Mouse (Mus musculus) gastrocnemius, postnatal 14 days (tissue): Measurements from ENCODE around the gene Zfp882. TPM values are rescaled to one million over a fixed set of nuclear protein-coding genes. Genes with fewer than 3 reads are reported as not detected.
A peak's percentile ranks its signal among the peaks of the same experiment; 100 is the strongest.
"Not testable (repeated sequence)": the region's sequence is repeated elsewhere in the genome, so short reads cannot be mapped to it uniquely, and the experiment has no call there.

Source experiments
- DNase-seq: peaks from one replicate; pipeline ENCODE4 v3.0.0; 2021; ENCODE audit warnings: mixed read lengths
- intact Hi-C: fragments of 180-260 bp; cut with DNase I; formaldehyde crosslinking; loops from one replicate; pipeline ENCODE4 v1.15.1; 2025; ENCODE audit warnings: low total_unique reads
- long read RNA-seq, 2 experiments: library from polyadenylated mRNA; stranded (forward); transcript quantifications; one replicate each; pipeline ENCODE4 v2.0.0; 2021
- total RNA-seq, 2 experiments: library from RNA; stranded (reverse); gene quantifications; 2 replicates each; pipeline ENCODE4 v1.2.3; 2021

Gene Zfp882
- 1 to 10 TPM; 1.5 to 2.5 TPM for total RNA-seq
- long read RNA-seq, experiment 1, partial matches to known transcripts: 0 of 1 reads
- long read RNA-seq, experiment 1, other reads (novel, unspliced or antisense): 1 of 1 reads
- long read RNA-seq, experiment 2, partial matches to known transcripts: 0 of 1 reads
- long read RNA-seq, experiment 2, other reads (novel, unspliced or antisense): 0 of 1 reads

- intact Hi-C loops: no loop called here
- DNase-seq: peak; percentile 84
These were observed at the start of gene Zfp882, which contains the start of gene Zfp617 for GRCm38 (mm10) chr8:71908309-71909261. Zfp882 (plus strand) TSS chr8:71908608. Zfp617 (plus strand) TSS chr8:71908635.

DNA sequence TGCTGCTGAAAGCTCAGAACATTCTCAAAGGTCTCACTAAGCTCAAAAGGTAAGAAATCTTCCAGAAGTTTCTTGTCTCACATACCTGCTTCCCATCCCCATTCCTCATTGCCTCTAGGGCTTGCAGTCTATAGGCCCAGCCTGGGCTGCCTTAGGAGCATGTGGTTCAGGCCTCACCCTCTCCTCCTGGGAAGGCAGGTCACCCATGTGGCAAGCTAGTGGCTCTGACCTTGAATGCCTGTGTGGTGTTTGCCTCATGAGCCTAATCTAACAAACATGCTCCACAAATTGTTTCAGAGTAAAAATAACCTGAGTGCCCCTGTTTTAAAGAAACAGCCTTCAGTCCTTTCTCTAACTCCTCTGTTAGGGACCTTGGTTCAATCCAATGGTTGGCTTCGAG lies 46.9 kb upstream of the Zfp882 start:
- DNase-seq, intact Hi-C loops: not testable (repeated sequence)

DNA sequence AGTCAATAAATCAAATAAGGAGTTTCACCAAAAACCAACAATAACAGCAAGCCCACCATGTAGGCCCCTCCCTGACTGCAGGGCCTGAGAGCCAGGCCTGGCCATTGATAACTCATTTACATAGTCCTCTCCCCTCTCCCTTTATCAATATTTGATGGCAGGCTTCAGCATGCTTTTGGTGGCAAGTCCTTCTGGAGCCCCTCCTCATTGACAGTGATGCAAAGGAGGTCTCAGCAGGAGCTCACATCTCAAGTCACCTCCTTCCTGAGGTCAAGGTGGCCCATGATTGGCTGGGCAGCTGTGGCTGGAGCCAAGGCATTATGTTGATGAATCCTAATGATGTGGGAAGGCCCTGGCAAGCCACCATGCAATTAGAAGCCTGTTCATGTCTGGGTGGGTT lies 46.4 kb upstream of the Zfp882 start:
- DNase-seq, intact Hi-C loops: not testable (repeated sequence)

GRCm38 (mm10) chr8:71881618-71882274 lies 26.7 kb upstream of the Zfp882 start, which contains the start of gene Zfp709:
Zfp709 (plus strand) TSS chr8:71882019.
- intact Hi-C loops: no loop called here
- DNase-seq: peak; percentile 65

- intact Hi-C loops, DNase-seq: not testable (repeated sequence)
These were observed 7.7 kb upstream of the Zfp882 start for GRCm38 (mm10) chr8:71900666-71901065.

DNA sequence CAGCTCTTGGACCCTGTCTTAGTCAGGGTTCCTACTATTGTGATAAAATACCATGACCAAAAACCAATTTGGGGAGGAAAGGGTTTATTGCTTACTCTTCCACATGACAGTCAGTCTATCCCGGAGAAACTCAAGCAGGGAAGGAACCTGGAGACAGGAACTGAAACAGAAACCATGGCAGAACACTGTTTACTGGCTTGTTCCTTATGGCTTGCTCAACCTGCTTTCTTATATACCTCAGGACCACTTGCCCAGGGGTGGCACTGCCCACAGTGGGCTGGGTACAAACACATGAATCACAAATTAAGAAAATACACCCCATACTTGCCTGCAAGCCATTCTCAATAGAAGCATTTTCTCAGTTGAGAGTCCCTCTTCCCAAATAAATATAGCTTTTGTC lies 5.3 kb upstream of the Zfp882 start:
- intact Hi-C loops, DNase-seq: not testable (repeated sequence)

DNA sequence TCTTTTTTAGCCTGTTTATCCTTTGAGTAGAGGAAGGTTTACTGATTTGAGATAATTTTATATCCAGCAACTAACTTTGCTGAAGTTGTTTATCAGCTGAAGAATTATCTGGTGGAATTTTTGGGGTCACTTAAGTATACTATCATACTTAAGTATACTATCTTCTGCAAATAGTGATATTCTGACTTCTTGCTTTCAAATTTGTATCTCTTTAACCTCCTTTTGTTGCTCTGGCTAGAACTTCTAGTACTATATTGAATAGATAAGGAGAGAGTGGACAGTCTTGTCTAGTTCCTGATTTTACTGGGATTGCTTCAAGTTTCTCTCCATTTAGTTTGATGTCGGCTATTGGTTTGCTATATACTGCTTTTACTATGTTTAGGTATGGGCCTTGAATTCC lies 1.6 kb upstream of the Zfp882 start:
- intact Hi-C loops: no loop called here
- DNase-seq: no peak

GRCm38 (mm10) chr8:71907798-71908257 lies 580 bp upstream of the Zfp882 start:
- intact Hi-C loops: no loop called here
- DNase-seq: no peak

- intact Hi-C loops: no loop called here
- DNase-seq: no peak
These were observed 3.9 kb downstream of the Zfp882 start for GRCm38 (mm10) chr8:71912286-71912685.

GRCm38 (mm10) chr8:71922567-71923401 lies 14.4 kb downstream of the Zfp882 start:
- intact Hi-C loops: no loop called here

GRCm38 (mm10) chr8:71925791-71926190 lies 17.4 kb downstream of the Zfp882 start:
- intact Hi-C loops: no loop called here
- DNase-seq: no peak

More at GRCm38 (mm10) chr8:71922567-71923401, 14.4 kb downstream of the Zfp882 start:
- DNase-seq: peak; percentile 94

- intact Hi-C loops: no loop called here
These were observed 18.1 kb downstream of the Zfp882 start for GRCm38 (mm10) chr8:71926551-71926950.

DNA sequence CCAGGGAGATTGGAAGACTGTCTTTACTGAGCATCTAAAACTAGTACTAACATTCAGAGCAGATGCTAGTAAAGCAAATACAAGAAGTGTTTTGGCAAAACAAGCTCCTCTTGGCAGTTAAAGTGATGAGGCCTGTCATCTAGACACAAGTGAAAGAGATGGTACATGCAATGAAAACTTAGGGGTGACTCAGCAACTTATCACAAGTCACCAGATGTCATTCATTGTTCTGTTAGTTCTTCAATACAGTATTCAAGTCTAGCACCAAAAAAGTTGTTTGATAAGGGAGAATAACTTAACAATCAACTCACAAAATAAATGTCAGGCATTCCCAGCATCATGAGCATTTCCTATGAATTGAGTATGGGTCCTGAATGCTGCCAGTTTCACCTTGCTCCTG lies 19.4 kb downstream of the Zfp882 start:
- DNase-seq: no peak
- intact Hi-C loops: no loop called here

More at GRCm38 (mm10) chr8:71926551-71926950, 18.1 kb downstream of the Zfp882 start:
- DNase-seq: no peak

DNA sequence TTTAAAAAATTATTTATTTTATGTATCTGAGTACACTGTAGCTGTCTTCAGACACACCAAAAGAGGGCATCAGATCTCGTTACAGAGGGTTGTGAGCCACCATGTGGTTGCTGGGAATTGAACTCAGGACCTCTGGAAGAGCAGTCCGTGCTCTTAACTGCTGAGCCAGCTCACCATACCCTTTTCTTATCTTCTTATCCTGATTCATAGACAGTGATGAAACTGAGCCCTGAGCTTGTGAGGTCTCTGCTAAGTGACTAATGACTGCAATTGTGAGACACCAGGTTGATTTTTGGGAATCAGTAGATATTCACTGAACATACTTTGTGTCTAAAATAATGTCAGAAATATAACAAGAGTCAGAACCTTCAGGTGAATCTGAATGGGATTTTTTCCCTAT lies 29.6 kb downstream of the Zfp882 start:
- DNase-seq, intact Hi-C loops: not testable (repeated sequence)

DNA sequence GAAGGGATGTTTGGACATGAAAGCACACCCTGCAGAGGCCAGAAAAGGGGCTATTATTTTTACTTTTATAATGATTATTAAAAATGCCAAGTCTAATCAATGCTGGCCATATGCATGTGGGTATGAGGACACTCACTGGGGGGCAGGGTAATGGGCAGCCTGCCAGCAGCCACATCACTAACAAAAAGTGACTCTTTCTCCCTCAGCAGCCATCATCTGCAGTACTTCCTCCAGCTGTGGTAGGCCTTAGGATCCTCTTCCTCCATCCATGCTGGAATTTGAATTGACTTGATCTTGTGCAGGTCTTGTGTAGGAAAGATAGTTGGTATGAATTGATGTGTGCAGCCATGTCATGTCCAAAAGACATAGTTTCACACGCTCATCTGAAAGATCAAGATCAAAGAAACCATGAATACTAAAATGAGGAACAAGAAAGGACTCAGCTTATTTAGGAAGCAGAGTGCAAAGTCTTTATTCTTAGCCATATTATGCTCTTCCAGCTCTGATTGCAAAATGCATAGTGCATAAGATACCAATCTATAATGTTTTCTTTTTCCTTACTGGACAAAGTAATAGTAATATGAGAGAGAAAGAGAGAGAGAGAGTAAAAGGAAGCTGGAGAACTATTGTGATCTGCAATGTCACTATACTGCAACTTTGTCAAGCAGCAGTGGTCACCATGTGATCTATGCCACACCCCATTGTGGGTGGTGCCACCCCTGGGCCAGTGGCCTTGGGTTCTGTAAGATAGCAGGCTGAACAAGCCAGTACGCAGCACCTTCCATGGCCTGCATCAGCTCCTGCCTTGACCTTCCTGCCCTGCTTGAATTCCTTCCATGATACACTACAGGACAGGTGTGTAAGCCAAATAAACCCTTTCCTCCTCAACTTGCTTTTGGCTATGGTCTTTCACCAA lies 32.1 kb downstream of the Zfp882 start:
- no peak for DNase-seq
- intact Hi-C loops: no loop called here

DNA sequence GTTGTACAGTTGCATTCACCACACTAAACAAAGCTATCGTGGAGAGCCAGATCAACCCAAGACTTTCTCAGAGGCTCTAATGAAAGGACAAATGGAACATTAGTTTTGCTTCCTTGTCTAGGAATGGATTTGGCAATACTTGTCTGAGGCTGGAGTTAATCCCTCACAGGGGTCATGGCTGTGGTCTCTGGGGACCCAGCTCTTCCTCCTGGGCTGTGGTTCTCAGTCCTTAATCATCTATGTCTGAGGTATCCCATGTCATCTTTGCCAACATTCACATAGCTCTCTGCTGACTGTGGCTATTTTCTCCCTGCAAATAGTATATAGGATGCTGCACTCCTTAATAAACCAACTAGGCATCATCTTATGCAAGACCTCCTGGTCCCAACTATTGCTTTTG lies 33.4 kb downstream of the Zfp882 start:
- no peak for DNase-seq
- intact Hi-C loops: no loop called here

DNA sequence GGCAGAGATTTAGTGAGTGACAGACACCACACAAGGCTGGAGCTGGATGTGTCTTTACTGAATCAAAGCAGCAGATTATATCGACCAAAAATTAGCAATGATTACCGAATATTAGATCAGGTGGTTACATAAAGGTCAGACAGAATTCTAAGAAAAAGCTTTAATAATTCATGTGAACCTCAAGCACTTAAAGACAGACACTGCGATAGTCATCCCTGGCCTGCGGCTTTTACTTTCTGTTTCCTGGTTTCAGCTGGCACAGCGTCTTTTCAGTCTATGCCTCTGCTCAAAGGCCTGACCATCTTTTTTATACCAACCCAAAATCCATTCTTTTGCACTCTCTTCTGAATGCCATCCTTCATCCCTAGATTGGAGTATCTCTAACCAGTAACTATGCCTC lies 40.2 kb downstream of the Zfp882 start:
- intact Hi-C loops: no loop called here
- no peak for DNase-seq
